Mouse (Mus musculus) T-helper 17 cell (primary cell): ENCODE data around the gene Wdr13.
"Not testable (repeated sequence)": the region's sequence is repeated elsewhere in the genome, so short reads cannot be mapped to it uniquely, and the experiment has no call there.

Experiments used
- in situ Hi-C, 2 experiments: fragments of 300-600 bp; cut with MboI, MseI; formaldehyde crosslinking; loops; 1 replicate in 1 of 2; 2 replicates in 1 of 2; pipeline ENCODE4 v1.15.1; 2025; ENCODE audit warnings: high pct_unique_total_duplicates in 2 of 2

The Wdr13 gene

GRCm38 (mm10) chrX:8105019-8105418 is 27.7 kb downstream of the Wdr13 start:
- in situ Hi-C loops: no loop called here

GRCm38 (mm10) chrX:8102213-8102668 is 30.5 kb downstream of the Wdr13 start:
- in situ Hi-C loops: no loop called here

GRCm38 (mm10) chrX:8101017-8101416 is 31.7 kb downstream of the Wdr13 start:
- in situ Hi-C loops: no loop called here

GRCm38 (mm10) chrX:8099435-8099834 is 33.3 kb downstream of the Wdr13 start:
- in situ Hi-C loops: loop anchor here in 1 of 2 experiments (5.0 kb wide), 1 partner anchor 387 kb away; the partner anchor contains the start of gene Wdr45

- in situ Hi-C loops: loop anchor here in 1 of 2 experiments (5.0 kb wide), 1 partner anchor 385 kb away; the partner anchor contains the start of gene Wdr45
These were observed 35.9 kb downstream of the Wdr13 start for GRCm38 (mm10) chrX:8096787-8097242.

GRCm38 (mm10) chrX:8096068-8096786 is 36.5 kb downstream of the Wdr13 start:
- in situ Hi-C loops: loop anchor here in 1 of 2 experiments (5.0 kb wide), 1 partner anchor 384 kb away; the partner anchor contains the start of gene Wdr45

- in situ Hi-C loops: loop anchor here in 1 of 2 experiments (5.0 kb wide), 1 partner anchor 383 kb away; the partner anchor contains the start of gene Wdr45
These were observed 37.1 kb downstream of the Wdr13 start for GRCm38 (mm10) chrX:8095546-8095945.

- in situ Hi-C loops: not testable (repeated sequence)
These were observed 41.7 kb downstream of the Wdr13 start for GRCm38 (mm10) chrX:8090954-8091347.

GRCm38 (mm10) chrX:8090346-8090953 is 42.2 kb downstream of the Wdr13 start, which contains the start of gene Was:
Gene Was (minus strand): TSS chrX:8090498.
- in situ Hi-C loops: no loop called here

- in situ Hi-C loops: no loop called here
These were observed 42.9 kb downstream of the Wdr13 start for GRCm38 (mm10) chrX:8089746-8090145.

- in situ Hi-C loops: no loop called here
These were observed 47.1 kb downstream of the Wdr13 start for GRCm38 (mm10) chrX:8085611-8086010.

GRCm38 (mm10) chrX:8084771-8085259 is 47.9 kb downstream of the Wdr13 start:
- in situ Hi-C loops: no loop called here

GRCm38 (mm10) chrX:8075104-8075503 is 57.6 kb downstream of the Wdr13 start:
- in situ Hi-C loops: no loop called here

- in situ Hi-C loops: no loop called here
These were observed 58.2 kb downstream of the Wdr13 start, which contains the start of gene Suv39h1 for GRCm38 (mm10) chrX:8074430-8075014. Gene Suv39h1 (minus strand): TSS chrX:8074760.

GRCm38 (mm10) chrX:8073881-8074429 is 58.7 kb downstream of the Wdr13 start:
- in situ Hi-C loops: no loop called here
